Mouse (Mus musculus): ENCODE measurements around the gene Abcc9. TPM values are rescaled to one million over a fixed set of nuclear protein-coding genes. Genes with fewer than 3 reads are reported as not detected.
A peak's percentile ranks its signal among the peaks of the same experiment; 100 is the strongest.

The Abcc9 gene
- total RNA-seq, 2 experiments from 2014 or later = 7.5 to 9.1 TPM

DNA sequence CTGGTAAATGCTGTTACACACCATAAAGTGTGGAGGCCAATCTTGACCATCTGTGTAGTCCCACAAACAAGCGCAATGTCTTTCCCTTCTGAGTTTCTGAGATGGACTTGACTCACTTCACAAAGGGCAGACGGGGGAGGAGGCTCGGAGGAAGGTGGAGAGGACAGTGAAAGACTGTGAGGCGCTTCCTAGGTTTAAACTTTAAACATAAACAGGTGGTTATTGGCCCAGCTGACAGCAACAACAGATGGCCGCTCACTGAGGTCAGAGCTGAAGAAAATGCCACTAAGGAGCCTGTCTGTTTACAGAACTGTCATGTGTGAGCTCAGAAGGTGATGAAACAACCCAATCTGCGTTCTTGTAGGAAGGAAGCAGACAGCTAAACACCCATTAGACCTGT, 78.8 kb downstream of the Abcc9 start:
- DNase-seq (ENCODE audit: low spot score in 2 of 2) = no peak

DNA sequence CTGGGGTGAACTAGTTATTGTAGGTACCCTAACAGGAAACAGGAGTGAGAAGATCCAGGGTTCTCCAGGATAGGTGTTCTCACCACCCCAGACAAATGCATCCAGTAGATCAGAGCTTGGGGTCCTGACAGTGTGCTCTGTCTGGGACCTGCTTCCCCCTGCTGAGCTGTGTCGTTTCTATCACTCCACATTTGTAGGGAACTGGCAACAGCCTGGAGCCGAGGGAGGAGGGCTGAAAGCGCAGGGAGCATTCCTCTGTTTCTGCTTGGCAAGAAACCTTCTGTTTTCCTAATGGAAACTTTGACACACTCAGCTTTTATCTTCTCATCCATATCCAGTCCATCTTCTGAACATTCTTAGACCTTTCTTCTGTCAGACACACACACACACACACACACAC, 85.5 kb downstream of the Abcc9 start:
- DNase-seq (ENCODE audit: low spot score in 2 of 2) = no peak

DNA sequence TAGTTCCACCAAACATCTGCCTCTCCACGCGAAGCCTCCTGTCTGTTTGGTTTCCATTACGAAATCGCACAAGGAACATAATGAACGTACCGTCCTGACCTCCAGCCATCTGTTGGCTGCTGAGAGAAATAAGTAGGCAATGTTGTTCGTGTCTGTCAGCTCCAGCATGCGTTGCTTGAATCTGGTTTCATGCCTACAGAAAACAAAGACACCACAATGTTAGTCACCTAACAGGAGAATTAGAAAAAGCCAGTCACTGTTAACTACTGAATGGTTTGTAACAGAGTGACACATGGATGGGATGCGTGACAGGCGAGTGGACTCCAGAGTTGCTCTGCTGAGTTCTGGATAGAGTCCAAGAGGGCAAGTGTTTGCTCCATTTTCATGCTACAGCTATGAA, 87.8 kb downstream of the Abcc9 start:
- DNase-seq (ENCODE audit: low spot score in 2 of 2) = no peak

DNA sequence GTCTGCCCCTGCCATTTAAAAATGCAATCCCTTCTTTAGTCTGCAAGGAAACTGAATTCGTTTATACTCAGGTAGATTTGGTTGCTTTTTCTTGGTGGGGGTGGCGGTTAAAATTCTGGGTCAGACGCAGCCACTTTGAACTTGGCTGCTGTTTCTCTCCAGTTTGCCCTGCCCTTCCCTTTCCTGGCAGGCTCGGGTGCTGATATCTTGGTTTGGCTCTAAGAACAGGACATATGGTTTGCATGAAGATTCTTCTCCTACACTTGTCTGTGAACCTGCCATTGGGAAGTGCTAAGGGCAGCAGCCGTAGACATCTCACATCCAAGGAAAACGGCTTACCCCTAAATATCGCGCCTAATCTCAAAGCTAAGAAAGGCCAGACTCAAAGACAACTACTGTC, 89.7 kb downstream of the Abcc9 start:
- no peak for DNase-seq (ENCODE audit: low spot score in 2 of 2)

DNA sequence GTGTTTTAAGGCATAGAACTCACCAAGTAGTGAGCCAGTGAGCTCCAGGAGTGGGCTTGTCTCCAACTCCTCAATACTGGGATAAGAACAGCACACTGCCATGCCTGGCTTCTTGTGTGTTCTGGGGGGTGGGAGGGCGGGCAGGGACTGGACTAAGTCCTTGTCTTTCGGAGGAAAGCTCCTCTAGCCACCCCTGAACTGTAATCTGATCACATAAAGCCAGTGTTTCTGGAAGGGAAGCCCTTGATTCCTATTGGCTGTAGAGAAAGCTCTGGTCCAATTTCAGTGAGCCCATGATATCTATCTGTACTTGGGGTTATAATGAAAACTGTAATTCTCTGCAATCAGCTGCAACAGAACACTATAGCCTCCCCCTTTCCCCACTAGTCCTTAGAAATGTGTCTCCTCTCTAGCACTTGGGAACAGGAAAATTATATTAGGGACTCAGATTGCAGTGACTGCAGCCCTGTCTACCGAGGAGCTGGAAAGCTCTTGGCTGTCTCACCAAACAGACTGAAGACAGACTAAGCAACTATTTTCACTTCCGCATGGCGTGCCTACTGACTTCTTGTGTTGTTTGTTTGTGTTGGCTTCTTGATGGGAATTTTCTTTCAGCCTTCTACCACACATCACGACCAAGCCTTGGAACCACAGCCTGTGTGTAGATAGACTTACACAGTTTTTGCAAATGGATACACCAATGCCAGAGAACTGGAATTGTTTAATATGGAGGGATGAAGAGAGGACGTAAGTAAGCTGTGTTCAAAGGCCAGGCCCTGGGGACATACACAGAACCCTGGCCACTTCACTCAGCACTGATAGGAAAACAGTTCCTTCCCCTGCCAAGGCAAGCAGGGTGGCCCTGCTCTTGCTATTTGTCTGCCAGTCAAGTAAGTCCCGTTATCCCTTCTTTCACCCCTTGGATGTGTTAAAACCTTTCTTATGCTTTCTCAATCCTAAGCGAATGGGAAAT, 92.4 kb downstream of the Abcc9 start:
- DNase-seq (ENCODE audit: low spot score in 2 of 2) = no peak

DNA sequence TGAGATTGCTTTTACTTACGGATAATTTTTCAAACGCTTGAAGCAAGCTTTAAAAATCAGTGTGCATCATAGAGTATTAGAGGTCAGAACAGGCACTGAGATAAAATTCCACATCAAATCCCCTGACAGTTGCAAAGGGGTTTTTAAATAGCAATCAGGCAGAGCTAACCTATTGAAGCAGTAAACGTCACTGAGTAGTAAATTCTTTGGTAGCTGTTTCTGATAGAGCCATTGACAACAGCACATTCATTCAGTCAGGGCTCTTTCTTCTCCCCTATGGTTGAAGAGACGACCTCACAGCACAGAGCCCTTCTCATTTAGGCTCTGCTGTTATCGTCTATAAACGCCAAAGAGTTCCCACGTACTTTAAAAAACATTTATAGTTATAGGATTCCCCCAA, 95.0 kb downstream of the Abcc9 start:
- DNase-seq (ENCODE audit: low spot score in 2 of 2) = no peak

DNA sequence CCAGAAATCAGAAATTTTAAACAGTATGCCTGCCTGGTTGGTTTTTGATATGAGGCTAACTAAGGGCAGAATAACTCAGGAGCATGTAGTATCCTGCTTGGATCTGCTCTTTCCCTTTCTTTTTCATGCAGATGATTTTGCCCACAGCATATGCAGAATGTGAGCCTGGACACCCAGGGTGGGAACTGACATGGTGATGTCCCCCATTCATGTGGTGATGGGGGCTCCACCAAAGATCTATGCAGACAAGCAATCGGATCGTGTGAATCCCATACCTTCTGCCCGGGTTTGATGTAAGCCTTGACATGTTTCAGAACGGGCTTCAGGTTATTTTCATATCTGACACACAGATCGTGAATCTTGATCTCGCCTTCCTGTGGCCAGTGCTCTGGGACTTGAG, 99.3 kb downstream of the Abcc9 start:
- no peak for DNase-seq (ENCODE audit: low spot score in 2 of 2)

DNA sequence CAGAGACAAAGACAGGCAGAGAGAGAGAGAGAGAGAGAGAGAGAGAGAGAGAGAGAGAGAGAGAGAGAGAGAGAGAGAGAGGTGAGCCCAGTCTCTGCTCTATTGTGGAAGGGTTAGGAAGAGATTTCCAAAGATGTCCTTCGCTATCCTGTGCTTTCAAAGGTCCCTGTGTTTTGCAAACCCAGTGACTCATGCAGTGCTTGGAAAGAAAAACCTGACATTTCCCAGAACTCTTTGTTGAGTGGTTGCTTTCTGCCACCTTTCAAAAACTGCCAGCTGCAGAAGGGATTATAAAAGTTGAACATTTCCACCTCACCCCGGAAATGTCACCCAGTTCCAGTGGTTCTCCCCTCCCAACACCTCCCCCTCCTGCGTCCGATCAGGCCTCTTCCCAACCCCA, 123.3 kb downstream of the Abcc9 start:
- no peak for DNase-seq (ENCODE audit: low spot score in 2 of 2)

DNA sequence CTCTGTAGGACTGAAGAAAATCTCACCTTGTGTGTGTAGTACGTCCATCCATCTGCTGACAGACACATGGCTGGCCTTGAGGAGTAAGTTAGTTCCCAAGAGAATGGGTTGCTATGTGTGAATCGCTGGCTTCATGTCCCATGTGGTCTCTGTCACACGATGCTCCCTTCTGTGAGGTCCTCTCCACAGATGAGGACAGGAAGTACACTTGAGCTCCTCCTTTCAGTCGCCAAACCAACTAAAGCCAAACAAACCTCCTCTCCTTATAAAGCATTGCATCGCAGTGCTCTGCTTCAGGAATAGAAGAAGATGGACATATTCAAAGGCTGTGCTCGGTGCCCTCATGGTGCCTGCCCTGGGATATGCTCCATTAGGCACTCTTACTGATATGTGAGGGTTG, 124.3 kb downstream of the Abcc9 start:
- no peak for DNase-seq (ENCODE audit: low spot score in 2 of 2)

DNA sequence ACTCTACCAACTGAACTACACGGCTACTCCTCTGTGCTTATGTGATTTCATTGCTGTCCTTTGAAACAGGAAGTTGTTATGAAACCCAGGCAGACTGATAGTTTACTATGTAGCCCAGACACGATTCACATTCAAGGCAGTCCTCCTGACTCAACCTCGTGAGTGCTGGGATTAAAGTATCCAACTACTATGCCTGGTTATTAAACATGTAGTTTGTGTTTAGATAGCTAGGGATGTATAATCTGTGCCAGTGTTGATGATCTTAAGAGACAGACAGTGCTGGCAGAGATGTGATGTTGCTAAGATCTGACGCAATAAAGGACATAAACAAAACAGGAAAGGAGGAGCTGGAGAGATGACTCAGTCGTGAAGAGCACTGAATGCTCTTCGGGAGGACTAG, 129.2 kb downstream of the Abcc9 start:
- no peak for DNase-seq (ENCODE audit: low spot score in 2 of 2)

DNA sequence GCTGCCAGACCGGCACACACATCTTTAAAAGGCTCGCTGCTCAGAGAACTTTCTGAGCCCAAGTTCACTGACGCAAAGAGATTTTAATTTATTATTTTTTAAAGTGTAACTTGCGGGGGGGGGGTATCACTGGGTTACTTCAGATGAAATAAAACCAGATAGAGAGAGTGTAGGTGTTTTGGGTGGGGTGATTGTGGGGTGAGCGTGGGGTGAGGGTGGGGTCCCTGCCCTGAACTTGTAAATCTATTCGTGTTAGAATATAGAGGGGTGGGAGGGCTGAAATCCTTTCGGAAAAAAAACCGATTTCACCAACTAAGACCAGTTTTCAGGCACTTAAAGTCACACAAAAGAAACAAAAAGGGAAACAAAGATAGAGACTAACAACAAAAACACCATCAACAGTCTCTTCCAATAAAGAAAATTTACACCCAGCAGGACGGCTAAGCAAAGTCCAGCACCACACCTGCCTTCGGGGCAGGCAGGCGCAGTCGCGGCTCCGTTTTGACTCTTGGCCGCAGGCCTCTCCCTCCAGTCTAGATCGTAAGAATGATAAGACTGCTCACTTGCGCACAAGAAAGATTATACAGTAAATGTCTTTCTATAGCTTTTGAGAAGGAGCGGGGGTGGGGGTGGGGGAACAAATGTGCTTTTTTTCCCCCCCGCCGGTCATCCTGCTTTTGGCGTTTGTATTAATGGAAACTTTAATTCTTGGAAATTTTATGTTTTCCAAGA, 130.3 kb downstream of the Abcc9 start:
- no peak for DNase-seq (ENCODE audit: low spot score in 2 of 2)

DNA sequence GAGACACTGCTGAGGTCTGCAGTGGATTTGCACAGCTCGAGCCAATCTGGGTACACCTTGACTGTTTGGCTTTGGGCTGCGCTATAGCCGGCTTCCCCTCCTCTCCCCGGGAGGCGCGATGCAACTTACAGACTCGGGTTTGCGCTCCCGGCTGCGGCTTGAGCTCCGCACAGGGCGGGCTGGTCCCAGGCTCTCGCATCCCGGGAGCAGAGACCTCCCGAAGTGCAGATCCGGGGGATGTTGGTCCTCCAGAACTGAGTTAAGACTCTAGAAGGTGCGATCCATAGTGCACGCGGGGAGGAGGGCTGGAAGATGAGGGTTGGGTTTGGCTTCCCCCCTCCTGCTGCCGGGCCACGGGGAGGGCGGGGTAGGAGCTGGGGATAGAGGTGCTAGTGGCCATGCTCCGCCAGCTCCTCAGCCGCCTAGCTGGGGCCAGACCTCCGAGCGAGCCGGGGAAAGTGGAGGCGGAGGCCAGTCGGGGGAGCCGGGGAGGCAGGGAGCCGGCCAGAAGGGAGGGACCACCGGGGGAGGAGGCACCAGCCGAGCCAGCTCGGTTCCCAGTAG, 131.0 kb downstream of the Abcc9 start, which contains the start of gene Kcnj8:
TSS of gene Kcnj8 (minus strand) at position 560 of the 564 bp plus-strand sequence.
- DNase-seq (ENCODE audit: low spot score in 2 of 2) = peak; percentile 21 to 45

DNA sequence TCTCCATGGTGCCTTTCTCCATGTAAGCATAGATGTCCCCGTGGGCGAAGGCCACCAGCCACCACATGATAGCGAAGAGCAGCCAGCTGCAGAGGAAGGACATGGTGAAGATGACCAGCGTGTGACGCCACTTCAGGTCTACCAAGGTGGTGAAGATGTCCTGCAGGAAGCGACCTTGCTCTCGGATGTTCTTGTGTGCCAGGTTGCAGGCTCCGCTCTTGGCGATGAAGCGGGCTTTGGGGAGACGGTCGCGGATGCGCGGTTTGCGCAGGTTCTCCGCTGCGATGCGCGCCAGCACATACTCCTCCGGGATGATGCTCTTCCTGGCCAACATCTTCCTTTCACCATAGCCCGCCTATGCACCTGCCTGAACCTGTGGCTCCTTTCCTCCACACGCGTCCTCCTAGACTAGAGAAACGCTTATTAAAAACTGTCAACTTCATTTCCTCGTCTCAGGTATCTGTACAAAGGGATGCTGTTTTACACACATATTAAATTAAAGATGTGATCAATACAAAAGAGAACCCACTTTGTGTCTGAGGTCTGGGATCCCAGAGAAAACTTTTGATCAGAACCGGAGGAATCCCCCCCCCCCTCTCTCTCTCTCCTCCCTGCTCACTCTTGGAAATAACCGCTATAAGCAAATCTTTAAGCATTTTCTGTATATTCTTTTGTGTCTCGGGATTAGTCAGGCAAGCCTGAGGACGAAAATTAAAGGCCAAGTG, 131.9 kb downstream of the Abcc9 start:
- DNase-seq (ENCODE audit: low spot score in 2 of 2) = no peak

DNA sequence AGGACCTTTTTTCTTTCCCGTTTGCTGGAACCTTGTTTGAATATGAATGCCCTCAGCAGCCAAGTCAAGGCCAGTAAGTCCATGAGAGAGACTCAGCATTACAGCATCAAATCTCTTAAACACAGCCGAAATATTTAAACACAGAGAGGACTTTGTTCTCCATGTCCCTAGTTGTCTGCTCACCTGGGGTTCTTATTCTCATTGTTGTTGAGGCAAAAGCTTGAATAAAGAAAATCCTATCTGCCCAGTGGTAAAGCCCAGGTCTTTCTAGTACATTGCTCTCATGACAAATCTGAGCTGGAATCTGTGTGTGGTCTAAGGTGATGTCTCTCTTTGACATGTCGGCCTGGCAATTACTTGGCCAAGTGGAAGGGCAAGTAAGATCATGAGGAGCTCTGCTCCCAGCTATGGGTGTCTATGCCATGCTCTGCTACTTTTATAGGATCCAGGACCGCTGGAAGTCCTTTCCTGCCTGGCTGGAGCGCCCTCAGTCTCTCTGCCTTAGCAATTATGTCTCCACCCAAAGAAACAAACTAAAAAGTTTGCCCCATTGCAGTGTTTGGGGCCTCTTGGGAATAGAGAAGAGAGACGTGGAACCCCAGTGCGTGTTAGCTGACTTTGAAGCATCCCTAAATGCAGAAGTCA, 133.3 kb downstream of the Abcc9 start:
- DNase-seq (ENCODE audit: low spot score in 2 of 2) = no peak

DNA sequence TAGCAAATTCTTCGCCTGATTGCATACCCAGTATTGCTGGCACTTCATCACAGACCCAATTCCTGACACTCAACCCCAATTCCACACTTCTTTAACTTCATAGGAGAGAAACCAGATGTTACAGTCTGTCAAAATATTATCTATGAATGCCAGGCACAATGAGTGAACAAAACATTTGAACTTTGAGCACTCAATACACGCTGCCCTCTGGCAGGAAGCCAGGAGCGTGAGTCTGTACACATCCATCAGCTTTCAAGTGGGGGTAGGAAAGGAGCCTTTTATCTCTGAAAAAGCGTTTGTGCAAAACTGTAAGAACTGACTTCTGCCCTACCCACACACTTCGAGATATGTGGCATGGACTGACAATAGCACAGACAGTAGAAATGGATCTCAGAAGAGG, 134.7 kb downstream of the Abcc9 start:
- DNase-seq (ENCODE audit: low spot score in 2 of 2) = no peak

DNA sequence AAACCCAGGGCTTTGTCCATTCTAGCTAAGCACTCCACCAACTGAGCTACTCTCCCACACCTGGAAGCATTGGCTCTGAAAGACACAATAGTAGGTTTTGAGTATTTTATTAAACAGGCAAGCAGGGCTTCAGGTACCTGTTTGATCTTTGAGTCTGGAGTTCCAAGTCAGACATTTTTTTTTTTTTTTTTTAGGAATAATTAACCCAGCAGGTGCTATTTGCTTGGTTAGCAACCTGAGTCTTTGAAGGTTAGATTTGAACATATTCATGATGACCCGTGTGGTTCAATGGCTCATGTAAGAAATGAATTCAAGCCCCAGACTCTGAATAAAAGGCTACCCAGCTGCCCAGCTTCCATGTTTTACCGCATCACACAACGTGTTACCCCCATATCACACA, 137.4 kb downstream of the Abcc9 start:
- DNase-seq (ENCODE audit: low spot score in 2 of 2) = no peak

DNA sequence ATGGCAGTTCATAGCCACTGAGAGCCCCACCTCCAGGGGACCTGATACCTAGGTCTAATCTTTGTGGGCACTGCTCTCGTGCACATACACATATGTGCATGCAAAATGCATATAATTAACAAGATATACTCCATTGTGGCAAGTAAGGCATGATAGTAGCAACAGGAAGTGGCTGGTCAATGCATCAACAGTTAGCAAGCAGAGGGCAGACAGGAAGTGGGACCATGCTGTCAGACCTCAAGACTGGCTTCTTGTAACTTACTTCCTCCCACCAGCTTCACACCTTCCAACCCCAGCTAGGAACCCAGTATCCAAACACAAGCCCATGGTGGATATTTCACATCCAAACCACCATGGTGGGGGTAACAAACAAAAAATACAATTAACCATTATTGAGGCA, 141.0 kb downstream of the Abcc9 start:
- DNase-seq (ENCODE audit: low spot score in 2 of 2) = no peak

DNA sequence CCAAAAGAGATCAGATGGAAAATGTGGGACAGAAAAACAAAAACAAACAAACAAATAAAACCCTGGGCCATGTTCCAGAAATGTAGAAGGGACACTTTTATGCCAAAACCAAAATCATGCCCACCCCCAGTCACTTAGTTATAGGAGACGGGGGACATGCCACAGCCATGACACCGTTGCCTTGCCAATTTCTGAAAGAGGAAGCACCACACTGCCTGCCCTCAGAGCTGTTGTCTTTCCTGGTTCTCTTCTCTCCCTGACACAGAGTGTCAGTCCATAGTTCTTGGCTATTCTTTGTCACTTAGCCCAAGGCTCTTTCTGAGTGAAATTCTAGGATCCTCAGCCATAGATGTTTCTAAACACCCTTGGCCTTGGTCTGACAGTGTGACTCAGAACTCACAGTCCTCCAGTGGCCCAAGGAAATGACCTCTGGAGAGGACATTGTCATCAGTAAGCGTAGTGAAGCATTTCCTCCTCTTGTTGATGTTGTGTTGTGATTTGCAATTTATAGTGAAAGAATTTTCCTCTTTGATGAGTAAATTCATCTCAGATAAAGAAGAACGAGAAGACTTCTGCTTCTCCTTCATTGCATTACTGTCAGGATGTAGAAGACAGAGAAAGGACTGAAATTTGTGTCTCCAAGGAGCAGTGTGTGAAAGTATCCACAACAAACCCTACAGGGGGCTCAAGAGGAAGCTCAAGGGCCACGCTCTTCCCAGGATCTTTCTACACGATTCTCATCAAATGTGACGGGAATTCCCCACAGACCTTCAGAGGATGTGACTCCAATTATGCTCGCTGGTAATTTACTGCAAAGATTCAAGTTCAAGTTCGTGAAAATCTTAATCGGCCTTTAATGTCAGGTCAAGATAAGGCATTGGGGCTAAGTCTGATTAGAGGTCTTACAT, 143.1 kb downstream of the Abcc9 start:
- DNase-seq (ENCODE audit: low spot score in 2 of 2) = no peak

DNA sequence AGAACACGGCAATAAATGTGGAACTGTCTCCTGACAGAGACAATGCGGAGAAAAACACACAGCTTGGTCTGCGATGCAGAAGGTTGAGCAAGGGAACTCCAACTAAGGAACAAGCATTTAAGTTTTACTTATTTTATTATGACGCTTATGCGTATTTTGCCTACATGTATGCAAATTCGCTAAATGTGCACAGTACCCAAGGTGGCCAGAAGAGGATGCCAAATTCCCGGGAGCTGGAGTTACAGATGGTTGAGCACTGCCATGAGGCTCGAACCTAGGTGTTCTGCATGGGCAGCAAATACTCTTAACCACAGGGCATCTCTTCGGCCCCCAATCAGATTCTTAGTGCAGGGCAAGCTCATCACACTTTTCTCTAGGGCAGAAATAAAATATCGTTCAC, 144.0 kb downstream of the Abcc9 start:
- DNase-seq (ENCODE audit: low spot score in 2 of 2) = no peak

DNA sequence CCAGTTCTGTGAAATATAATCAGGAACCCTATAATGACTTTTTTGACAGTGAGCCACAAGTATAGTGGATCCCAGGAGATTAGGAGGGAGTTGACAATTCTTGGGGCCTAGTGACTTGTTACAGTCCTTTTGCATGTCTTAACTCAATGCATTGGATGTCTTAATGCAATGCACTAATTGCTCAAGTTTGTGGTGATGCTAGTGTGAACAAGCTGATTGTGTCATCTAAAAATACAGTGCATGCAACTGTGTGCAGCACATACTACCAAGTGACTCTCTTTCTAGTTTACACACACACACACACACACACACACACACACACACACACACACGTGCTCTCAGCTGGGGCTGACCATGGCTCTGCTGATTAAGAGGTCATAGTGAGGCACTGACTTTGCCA, 146.1 kb downstream of the Abcc9 start:
- no peak for DNase-seq (ENCODE audit: low spot score in 2 of 2)

Measured in layer of hippocampus, postnatal 10 days (tissue).